Mouse (Mus musculus) bone marrow, adult 2 months (tissue): ENCODE measurements around the gene Polr2j.

Experiments used
- CTCF ChIP-seq: fragments of 200-500 bp; IDR thresholded peaks from 2 replicates; pipeline ENCODE4 v1.5.1; 2011; ENCODE audit warnings: low read length, control low read depth; ENCODE audit not compliant: control insufficient read depth, insufficient read depth
- POLR2A ChIP-seq: fragments of 200-500 bp; IDR thresholded peaks from 2 replicates; pipeline ENCODE4 v1.6.1; 2011; ENCODE audit warnings: low read depth, mild to moderate bottlenecking, control low read depth, low read length, borderline replicate concordance; ENCODE audit not compliant: control insufficient read depth

- no peak for TF ChIP-seq CTCF
- TF ChIP-seq POLR2A, result no peak
These were observed 7.4 kb upstream of the Polr2j start for GRCm38 (mm10) chr5:136109042-136109441.
